Mouse (Mus musculus) c-Kit-positive CD71-positive TER-119-positive erythroid progenitor cells, embryonic 14.5 days (primary cell): Measurements from ENCODE around the gene Tnfaip8l1.

Experiments
- DNase-seq: peaks from one replicate; pipeline ENCODE4 v3.0.0-alpha.2; 2013; ENCODE audit warnings: low spot score

The Tnfaip8l1 gene

DNA sequence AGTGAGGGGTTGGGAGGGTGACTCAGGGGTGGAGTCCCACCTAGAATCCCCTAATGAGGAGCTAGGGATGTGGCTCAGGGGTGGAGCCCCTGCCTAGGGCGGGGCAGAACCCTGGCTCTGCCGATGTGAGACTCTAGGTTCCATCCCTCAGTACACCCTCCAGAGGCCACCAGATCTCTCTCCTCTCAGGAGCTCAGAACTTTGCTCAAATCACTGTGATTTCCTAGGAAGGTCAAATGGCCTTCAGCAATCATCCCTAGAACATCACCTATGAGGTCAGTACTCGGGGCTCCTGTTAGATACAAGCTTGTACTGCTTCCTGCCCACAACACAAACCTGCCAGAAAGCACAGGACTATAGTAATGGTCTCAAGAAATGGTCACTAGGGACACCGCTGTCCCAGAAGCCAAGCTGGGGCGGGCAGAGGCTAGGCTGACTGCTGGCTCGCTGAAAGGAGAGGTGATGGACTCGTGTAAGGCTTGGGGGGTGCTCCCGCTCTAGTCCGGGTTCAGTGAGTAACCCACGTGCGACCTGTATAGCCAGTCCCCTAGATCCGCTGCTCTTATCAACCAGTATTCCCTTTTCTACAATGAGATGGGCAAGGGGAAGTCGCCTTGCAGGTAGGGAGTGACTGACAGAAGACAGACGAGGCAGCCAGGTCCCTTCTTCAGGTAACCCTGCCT lies 20.8 kb downstream of the Tnfaip8l1 start:
- DNase-seq = peak; percentile 34

DNA sequence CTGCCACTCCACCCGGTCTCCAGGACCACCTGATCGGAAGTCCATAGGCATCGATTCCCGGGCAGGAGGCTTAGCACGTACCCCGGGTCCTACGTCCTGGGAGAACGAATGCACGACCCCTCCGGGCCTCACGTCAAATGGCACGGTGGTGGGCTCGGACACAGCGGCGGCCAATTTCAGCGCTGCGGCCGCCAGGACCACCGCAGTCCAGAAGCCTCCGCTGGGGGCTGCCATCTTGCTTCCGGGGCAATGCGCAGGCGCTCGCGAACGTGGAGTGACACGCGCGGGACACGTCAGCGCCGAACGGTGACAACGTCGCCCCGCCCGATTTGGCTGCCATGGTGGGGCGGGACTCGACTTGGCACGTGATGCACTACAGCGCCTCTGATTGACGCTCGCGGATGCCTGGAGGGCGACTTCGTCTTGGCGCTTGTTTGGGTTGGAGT lies 21.4 kb downstream of the Tnfaip8l1 start, which contains the start of gene Mydgf:
Gene Mydgf (minus strand): TSS at position 263 of the 446 bp plus-strand sequence.
- peak; percentile 90 for DNase-seq

DNA sequence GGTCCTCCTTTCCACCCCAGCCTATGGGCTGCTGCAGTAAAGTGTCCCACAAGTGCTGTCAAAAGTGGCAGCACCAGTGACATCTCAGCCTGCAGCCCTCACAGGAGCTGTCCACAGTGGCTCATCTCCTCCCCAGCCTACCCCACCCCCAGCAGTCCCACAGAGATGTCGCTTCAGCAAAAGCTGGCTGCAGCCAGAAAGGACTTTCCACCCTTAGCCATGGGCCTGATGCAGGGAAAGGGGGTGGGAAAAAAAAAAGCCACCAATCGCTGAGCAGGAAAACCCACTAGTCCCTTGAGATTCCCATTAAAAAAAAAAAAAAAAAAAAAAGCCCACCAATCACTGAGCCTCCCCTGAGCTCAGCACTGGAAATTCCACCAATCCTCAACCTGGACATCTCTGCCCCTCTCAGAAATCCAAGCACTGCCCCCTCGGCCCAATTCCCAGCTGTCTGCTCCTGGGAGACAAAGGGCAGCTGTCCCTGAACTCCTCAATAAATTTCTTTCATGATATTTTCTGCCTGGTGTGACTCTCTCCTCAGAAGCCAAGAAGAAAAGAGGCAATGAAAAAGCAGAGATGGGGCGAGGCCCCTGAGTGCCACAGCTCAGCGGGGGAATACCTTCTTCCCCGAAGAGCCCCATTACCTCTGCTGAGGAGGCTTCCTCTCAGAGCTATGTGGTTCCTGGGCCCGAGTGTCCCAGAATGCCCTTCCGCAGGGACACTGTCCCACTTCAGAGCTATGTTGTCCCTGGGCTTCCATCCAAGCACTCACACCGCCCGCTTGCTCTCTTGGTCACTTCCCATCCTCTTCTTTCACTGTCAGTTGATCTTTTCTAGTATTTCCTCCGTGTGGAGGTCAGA lies 23.2 kb downstream of the Tnfaip8l1 start:
- DNase-seq = no peak

DNA sequence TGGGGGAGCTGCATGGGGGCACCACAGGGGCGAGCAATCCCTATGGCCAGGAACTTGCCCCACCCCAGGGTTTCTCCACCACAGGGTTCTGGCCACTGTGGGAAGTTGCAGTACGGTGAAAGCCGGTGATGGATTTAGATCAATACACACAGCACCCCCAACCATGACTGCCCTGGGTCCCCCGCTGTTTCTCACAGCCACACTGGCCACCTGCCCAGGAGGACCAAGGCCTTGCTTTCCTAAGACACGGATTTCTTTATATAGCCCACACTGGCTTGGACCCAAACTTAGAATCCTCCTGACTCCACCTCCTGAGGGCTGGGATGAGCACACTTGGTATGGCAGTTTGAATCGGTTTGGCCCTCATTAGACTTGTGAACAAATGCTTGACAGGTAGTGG lies 29.0 kb downstream of the Tnfaip8l1 start:
- no peak for DNase-seq

DNA sequence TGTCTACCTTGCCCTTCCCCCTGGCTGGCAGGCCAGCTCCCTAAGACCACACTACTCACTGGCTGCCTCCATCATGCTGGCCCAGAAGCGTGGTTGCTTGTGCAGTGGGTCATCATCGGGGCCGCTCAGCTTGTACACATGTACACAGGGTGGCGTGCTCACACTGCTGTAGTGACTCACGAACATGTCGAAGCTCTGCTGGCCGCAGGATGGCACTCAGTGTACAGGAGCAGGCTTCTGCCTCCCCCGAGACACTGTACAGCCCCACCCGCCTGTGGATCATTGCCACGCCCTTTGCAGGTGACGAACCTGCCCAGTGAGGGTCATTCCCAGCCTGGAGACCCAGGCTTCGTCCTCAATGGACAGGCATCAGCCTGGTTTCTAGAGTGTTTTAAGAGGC lies 32.1 kb downstream of the Tnfaip8l1 start:
- no peak for DNase-seq

DNA sequence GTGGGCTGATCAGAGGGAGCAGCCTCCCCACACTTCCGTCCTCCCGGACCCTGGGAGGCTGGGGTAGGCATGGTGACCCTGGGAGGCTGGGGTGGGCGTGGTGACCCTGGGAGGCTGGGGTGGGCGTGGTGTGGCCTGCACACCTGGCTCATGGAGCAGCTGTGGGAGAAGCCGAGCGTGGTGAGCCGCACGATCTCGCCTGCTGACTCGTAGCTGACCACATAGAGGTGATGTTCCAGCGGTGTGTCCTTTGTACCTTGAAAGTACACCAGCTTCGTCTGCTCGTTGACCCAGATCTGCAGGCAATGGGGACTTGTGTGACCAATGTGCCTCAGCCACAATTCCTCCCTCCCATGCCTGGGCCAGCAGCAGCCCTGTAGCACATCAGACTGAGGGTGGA lies 32.5 kb downstream of the Tnfaip8l1 start:
- DNase-seq = no peak

DNA sequence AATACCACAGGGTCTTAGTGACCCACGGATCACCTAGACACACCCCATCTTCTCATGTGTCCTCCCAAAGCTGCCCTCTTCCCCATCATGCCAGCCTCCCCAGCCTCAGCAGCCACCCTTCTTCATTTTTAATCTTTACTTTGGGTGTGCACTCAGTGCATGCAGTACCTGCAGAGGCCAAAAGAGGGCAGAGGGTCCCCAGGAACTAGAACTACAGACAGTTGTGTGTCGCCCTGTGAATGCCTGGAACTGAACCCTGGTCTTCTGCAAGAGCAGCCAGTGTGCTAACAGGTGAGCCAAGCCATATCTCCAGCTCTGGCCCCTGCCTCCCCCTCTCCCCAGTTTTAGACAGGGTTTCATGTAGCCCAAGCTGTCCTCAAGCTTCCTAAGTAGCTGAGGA lies 34.6 kb downstream of the Tnfaip8l1 start:
- peak; percentile 33 for DNase-seq

DNA sequence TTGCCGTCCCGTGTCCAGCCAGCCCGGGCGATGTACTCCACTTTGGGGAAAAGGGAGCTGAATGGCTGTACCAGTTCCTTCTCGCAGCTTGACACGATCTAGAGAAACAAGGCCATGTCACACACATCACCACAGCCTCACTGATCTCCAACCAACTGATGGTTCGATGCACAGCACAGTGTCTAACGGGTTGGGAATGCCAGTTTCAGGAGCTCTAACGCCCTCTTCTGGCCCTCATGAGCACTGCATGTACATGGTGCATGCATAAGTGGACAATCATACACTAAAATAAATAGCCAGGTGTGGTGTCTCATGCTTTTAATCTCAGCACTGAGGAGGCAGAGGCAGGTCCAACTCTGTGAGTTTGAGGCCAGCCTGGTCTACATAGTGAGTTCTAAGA lies 38.3 kb downstream of the Tnfaip8l1 start:
- no peak for DNase-seq

DNA sequence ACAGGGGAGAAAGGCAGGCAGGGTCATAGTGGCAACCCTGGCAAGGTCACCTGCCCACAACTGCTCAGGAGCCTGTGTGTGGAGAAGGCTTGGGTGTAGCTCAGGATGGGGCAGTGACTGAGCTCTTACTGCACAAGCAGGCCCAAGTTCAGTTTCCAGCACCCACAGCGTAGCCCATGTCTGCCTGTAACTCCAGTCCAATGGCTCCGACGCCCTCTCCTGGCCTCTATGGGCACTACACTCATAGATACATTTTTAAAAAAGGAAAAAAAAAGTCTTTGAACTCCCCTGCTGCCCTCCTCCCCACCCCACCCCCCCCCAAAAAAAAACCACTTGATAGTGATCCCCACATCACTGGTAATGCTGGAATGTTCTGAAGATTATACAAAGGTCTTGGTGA lies 39.4 kb downstream of the Tnfaip8l1 start:
- no peak for DNase-seq

DNA sequence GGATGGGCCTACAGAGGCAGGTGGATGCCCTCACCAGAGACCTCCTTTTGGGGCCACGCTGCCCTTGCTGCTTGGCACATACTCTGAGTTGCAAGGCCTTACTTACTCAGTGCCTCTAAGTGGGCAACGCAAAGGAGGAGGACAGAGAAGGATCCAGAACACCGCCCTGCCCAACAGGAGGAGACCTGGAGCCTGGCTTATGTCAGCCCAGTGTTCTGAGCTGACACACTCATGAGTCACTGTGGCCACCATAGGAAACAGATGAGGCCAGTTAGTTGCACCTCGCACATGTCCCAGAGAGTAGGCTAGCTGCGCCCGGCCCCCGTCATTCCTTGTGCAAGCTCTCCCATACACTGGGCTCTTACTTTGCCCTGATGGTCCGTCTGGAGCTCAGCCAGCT lies 40.2 kb downstream of the Tnfaip8l1 start:
- DNase-seq = no peak

DNA sequence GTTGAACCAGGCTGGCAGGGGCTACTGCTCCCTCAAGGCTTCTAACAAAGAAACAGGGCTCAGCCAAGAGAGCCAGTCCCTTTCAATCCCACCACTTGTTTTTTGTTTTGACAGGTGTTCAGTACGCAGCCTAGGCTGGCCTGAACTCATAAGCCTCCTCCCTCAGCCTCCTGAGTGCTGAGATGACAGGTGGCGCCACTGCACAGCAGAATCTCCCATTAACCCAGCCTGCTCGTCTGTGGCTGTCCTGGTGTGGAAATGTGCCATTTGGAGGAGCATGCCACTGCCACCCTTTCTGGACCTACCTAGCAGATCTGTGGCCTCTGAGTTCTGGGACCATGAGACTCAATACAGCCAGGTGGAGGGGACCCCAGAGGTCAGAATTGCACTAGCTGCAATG lies 41.5 kb downstream of the Tnfaip8l1 start:
- DNase-seq = no peak

DNA sequence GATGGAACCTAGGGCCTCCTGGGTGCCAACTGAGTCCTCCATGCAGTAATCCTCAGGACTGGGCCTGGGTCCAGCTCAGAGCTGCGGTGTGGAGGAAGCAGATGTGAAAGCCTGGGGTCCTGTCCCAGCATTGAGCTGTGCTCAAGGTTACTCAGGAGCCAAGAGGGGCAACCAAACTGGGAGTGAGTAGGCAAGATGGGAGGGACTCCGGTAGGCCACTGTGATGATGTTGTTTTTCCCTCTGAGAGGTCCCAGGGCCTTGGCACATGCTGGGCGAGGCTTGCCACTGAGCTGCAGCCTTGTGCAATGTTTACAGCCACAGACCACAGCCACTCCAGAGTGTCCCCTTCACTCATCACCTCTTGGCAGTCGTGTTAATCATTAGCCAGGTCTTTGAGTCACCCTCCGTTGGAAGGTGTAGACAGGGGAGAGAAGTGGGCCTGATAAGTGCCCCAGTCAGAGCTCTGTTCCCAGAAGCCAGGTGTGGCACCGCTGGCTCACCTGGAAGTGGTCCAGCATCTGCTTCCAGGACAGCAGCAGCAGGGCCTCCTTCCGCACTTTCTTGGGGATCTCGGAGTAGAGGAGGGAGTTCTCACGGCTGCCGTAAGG lies 44.1 kb downstream of the Tnfaip8l1 start:
- no peak for DNase-seq

DNA sequence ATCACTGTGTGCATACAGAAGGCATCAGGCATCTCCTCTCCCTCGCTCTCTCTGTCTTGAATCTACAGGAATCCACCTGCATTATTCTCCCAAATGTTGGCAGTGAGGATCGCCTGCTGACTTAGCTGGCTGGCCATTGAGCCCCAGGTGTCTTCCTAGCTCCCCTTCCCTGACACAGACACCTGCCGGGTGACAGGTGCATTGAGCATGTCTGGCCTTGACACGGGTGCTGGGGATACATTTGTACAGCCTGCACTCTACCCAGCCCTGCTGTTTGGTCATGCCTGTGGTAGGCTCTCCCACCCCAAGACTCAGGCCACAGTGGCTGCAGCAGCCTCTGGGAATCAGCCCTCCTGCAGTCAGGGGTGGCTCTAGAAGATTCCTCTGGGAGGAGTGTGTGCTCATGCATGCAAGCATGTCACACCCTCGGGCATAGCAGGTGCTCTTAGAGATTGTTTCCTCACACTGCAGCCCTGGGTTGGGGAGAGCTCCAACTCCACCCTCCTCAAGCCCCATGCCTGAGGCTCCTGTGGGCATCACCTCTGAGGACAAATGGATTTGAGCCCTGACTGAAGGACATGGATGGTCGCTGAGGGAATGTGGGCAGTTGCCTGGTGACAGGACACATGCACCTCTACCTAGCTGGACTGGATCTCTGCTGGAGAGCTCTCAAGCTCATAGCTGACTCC lies 44.9 kb downstream of the Tnfaip8l1 start:
- no peak for DNase-seq

DNA sequence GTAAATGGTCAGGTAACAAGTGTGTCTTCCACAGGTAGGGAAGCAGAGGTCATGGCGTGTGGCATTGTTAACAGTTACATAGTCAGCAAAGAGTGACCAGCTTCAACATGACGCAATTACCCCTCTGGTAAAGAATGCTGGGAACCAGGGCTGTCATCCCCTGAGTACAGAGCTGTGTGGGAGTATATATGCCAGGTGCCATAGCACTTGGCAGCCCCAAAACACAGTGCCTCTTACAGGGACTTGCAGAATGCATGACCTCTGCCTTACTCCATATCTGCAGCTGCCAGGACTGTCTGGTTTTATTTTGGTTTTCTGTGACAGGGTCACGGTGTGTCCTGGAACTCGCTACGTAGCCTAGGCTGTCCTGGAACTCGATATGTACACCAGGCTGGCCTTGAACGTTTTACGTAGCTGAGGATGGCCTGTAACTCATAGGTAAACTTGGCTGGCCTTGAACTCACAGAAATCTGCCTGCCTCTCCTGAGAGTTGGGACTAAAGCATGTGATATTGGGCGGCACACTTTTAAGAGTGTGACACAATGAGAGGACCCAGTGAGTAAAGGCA lies 45.8 kb downstream of the Tnfaip8l1 start:
- no peak for DNase-seq

DNA sequence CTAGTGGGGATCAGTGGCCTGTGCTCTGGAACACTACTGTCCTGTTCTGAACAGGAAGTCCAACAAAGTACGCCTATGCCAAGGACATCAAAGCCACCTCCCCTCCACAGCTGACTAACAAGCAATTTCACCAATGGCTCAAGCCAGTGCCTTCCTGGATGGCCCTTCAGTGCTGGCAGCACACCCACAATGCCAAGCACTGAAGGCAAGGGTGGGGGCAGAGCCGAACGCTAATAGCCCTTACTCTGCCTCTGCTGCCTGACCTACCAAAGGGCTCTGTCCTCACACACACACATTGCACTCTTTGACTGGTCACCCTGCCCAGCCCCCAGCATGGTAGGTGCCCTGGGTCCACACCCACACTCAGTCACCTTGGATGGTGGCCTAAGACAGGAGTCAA lies 46.5 kb downstream of the Tnfaip8l1 start:
- DNase-seq = no peak

DNA sequence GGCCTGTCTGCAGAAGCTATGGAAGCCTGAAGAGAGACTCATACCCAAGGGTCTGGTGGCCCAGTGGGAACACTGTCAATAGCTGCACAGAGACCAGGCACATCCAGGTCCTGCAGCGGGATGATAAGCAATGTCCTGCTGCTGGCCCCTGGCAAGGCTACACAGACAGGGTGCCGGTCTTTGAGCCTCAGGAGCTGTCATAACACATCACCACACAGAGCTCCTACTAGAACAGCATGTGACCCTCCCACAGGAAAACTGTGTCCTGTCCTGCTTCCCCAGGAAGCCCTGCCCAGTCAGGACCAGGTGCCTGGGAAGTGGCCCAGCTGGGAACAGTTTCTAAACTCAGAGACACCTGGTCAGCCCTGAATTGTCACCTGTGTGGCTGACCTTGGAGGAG lies 48.8 kb downstream of the Tnfaip8l1 start:
- DNase-seq = no peak

DNA sequence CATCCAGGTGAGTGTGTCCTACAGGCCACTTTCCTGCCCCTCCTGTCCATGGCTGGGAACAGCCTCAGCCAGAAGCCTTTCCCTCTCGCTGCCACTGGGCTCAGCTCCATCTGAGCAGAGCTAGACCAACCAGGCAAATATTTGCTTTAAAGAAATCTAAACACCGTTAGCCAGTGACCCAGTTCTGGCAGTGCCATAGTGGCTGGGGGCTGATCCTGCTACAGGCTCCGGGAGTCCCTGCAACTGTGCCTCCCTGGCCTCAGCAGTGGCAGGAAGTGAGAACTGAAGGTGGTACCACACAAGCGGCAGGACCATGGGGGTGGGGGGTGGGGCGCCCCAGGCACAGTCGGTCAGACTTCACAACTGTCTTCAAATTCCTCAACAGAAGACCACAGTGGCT lies 50.4 kb downstream of the Tnfaip8l1 start:
- DNase-seq = no peak

DNA sequence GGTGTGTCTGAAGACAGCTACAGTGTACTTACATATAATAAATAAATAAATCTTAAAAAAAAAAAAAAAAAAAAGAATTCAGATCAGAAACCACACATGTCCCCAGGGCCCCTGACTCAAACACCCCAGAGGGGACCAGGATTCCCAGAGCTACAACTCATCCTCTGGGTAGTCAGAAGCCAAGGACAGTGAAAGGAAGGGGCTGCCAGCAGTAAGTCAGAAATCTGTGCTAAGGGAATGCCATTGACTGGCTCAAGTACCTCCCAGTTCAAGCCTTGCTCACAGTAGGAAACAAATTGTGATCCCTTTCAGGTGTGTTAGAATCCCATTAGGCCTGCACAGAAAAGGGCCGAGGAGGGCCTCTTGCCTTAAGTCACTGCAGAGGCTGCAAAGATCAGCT lies 52.0 kb downstream of the Tnfaip8l1 start:
- DNase-seq = no peak

DNA sequence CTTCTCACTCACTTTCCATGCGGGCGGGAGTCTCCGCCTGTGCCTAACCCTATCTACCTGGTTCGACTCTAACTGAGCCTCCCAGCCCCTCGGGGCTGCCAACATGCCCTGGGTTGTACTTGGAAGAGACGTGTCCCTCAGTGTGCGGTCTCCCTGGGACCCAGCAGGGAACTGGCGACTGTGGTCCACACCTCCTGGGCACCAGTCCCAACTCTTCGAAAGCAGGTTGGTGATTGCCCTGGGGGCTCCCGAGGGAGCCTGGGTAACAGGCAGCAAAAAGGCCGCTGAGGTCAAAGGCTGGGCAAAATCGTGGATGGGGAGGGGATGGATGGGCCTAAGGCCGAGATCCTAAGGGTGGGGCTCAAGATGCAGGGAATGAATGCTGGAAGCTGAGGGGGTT lies 55.4 kb downstream of the Tnfaip8l1 start:
- DNase-seq = no peak

DNA sequence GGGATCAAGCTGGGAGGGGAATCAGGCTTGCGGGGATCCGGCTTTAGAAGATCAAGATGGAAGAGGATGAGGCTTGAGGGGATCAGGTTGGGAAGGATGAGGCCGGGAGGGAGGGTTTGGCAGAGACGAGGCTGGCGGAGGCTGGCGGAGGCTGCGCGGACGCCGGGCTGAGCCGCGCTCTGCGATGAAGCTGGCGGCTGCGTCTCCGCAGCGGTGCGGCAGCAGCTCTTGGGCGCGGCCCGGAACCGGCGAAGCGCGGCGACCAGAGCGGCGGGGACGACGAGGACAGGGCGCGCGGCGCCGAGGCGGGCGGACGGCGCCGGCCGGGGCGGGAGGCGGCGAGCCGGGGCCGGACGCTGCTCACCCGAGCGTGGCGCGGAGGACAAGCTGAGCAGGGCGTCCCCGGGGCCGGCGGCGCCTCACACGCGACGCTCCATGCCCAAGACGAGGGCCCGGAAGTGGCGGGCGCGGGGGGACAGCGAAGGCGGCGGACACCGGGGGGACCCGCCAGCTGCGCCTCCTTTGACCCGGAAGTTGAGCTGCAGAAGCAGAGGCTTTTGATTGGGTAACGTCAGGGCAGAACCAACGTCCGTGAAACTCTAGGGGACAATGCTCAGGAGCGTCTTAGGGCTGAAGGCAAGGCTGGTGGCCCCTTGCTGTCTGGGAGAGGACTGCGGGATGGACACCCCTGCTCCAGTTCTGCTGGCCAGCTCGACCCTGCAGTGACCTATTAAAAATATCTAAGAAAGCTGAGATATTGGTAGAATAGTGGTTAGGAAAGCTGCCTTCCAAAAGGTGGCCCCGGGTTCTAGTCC lies 56.3 kb downstream of the Tnfaip8l1 start, which contains the start of gene Dpp9:
Gene Dpp9 (minus strand): TSS at position 529 of the 815 bp plus-strand sequence.
- DNase-seq = peak; percentile 85

DNA sequence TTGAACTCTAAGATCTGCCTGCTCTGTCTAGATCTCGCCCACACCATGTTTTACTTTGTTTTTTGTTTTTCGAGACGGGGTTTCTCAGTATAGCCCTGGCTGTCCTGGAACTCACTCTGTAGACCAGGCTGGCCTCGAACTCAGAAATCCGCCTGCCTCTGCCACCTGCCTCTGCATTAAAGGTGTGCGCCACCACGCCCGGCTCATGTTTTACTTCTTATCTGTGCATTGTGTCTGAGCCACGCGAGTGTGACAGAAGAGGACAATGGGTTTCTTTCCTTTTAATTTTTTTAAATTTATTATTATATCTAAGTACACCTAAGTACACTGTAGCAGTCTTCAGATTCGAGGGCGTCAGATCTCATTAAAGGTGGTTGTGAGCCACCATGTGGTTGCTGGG lies 57.0 kb downstream of the Tnfaip8l1 start:
- no peak for DNase-seq
